Mouse (Mus musculus) kidney, embryonic 14.5 days (tissue): Measurements from ENCODE around the gene Alkbh6. TPM values are rescaled to one million over a fixed set of nuclear protein-coding genes. Genes with fewer than 3 reads are reported as not detected.

Source experiments
- polyA plus RNA-seq: library from polyadenylated mRNA; unstranded; fragments of >200 nt; fragmentation: Nextera tagmentation; extraction: Ambion mirVana; gene quantifications from 2 replicates; pipeline ENCODE4 v1.2.1, GENCODE M21; 2014

Gene Alkbh6
- polyA plus RNA-seq, 1 experiment from 2014 or later, result 85.5 TPM

Other genes starting within 250 kb of the Alkbh6 start
- 3.5 and 5.7 TPM in 2 replicates for gene Zfp82, start 235.8 kb upstream of the Alkbh6 start, polyA plus RNA-seq
- 0.58 and 1.9 TPM in 2 replicates for gene Gm26920, start 218.3 kb upstream of the Alkbh6 start, polyA plus RNA-seq
- 13.8 and 14.4 TPM in 2 replicates for gene Zfp566, start 218.2 kb upstream of the Alkbh6 start, polyA plus RNA-seq
- gene Zfp260, start 213.9 kb upstream of the Alkbh6 start, polyA plus RNA-seq, result 98.2 and 125 TPM in 2 replicates
- gene Zfp382, start 186.8 kb upstream of the Alkbh6 start, polyA plus RNA-seq, result 5.2 and 6.1 TPM in 2 replicates
- 20.2 and 23.0 TPM in 2 replicates for gene Zfp146, start 139.0 kb upstream of the Alkbh6 start, polyA plus RNA-seq
- gene Cox7a1, start 124.6 kb upstream of the Alkbh6 start, polyA plus RNA-seq, result 4.5 TPM in 2 replicates
- 83.1 and 120 TPM in 2 replicates for gene Capns1, start 109.9 kb upstream of the Alkbh6 start, polyA plus RNA-seq
- 173 and 268 TPM in 2 replicates for gene Polr2i, start 76.8 kb upstream of the Alkbh6 start, polyA plus RNA-seq
- 174 and 199 TPM in 2 replicates for gene Tbcb, start 76.4 kb upstream of the Alkbh6 start, polyA plus RNA-seq
- not detected in 2 replicates for gene Ovol3, start 73.0 kb upstream of the Alkbh6 start, polyA plus RNA-seq
- 0.22 and 0.43 TPM in 2 replicates for gene Thap8, start 28.6 kb upstream of the Alkbh6 start, polyA plus RNA-seq
- gene Wdr62, start 28.3 kb upstream of the Alkbh6 start, polyA plus RNA-seq, result 7.8 and 11.1 TPM in 2 replicates
- 30.7 and 51.1 TPM in 2 replicates for gene Clip3, start 17.0 kb upstream of the Alkbh6 start, polyA plus RNA-seq
- gene Syne4, start 6.1 kb downstream of the Alkbh6 start, polyA plus RNA-seq, result 43.5 and 72.9 TPM in 2 replicates
- not detected in 2 replicates for gene E130208F15Rik, start 13.0 kb downstream of the Alkbh6 start, polyA plus RNA-seq
- 20.6 and 21.5 TPM in 2 replicates for gene Sdhaf1, start 15.2 kb downstream of the Alkbh6 start, polyA plus RNA-seq
- 5.8 and 7.2 TPM in 2 replicates for gene Lrfn3, start 54.1 kb downstream of the Alkbh6 start, polyA plus RNA-seq
- gene Tyrobp, start 105.0 kb downstream of the Alkbh6 start, polyA plus RNA-seq, result 23.8 and 26.7 TPM in 2 replicates
- 0.57 and 1.0 TPM in 2 replicates for gene Hcst, start 111.1 kb downstream of the Alkbh6 start, polyA plus RNA-seq
- 1.1 and 1.9 TPM in 2 replicates for gene Nfkbid, start 113.0 kb downstream of the Alkbh6 start, polyA plus RNA-seq
- gene Aplp1, start 136.8 kb downstream of the Alkbh6 start, polyA plus RNA-seq, result 16.7 and 19.0 TPM in 2 replicates
- gene Kirrel2, start 149.0 kb downstream of the Alkbh6 start, polyA plus RNA-seq, result 0.20 and 0.54 TPM in 2 replicates
- gene Nphs1, start 149.6 kb downstream of the Alkbh6 start, polyA plus RNA-seq, result 2.7 and 3.0 TPM in 2 replicates
- gene Prodh2, start 184.9 kb downstream of the Alkbh6 start, polyA plus RNA-seq, result 0.94 and 2.3 TPM in 2 replicates
- 13.4 and 17.3 TPM in 2 replicates for gene Arhgap33, start 226.3 kb downstream of the Alkbh6 start, polyA plus RNA-seq
- gene Hspb6, start 243.5 kb downstream of the Alkbh6 start, polyA plus RNA-seq, result 8.9 and 9.2 TPM in 2 replicates
- gene Proser3, start 243.6 kb downstream of the Alkbh6 start, polyA plus RNA-seq, result 15.2 and 25.0 TPM in 2 replicates